Mouse (Mus musculus): Measurements from ENCODE around the gene Mlx.

Gene Mlx

GRCm38 (mm10) chr11:101141088-101141487, 54.0 kb downstream of the Mlx start:
- DNase-seq = no peak

All from cerebellum, adult 8-10 months (tissue).